Mouse (Mus musculus): ENCODE data around the gene Fam135a. TPM values are rescaled to one million over a fixed set of nuclear protein-coding genes. Genes with fewer than 3 reads are reported as not detected.

Fam135a gene
- polyA plus RNA-seq, 1 experiment from 2014 or later, result 25.2 TPM

DNA sequence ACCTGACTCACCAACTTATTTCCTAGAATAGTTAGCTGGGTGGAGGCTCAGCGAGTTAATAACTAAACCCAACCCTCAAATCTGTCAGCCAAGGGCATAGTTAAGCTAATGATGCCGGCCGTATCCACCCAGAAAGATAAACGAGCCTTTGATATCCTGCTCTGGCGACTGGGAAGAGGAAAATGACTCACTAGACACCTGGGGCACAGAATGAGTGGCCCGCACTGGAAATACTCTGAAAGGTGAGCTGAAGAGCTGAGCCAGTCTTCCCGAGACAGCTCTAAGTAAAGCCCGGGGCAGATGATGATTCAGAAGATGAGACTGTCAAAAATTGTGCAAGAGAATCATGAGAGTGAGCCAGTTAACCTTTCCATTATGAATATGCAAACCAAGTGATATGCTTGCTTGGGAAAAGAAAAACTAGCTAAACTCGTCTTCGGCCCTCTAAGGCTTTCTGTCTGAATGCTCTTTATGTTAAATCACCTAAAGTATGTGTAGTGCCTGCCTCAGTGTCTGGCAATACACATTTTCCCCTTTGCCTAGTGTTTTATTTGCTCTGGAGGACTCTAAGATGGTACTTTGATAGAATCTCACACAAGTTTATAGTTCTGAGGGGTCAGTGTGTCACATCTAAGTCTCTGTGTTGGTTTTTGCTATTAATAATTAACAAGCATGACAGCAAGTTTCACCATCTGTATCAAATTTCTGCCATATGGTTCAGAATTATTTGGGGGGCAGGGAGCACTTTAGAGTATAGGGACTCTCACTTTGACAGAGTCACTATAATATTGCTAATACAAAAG is 8.0 kb upstream of the Fam135a start:
- peak overlapping the region; percentile 54 for H3K4me2 ChIP-seq
- no peak overlapping the region for H3K27ac ChIP-seq (ENCODE audit: low read depth, low read length)
- no peak overlapping the region for H3K4me3 ChIP-seq (ENCODE audit: low read depth, low read length)

DNA sequence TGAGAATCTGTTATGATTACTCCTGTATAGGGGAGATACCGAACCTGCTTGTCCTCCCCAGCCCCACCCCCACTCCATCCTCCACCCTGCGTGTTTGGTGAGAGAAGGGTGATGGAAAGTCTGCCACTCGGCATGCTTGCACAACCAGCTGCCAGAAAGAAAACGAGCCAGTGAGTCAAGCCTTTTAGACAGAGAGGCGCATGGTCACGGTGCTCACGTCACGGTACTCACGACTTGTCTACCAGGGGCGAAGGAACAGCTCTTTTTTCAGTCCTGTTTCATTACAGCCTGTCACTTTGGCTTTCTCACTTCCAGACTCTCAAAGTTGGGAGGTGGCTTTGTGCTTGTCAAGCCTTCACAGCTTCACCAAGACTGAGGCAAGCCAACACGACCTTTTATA is 7.2 kb upstream of the Fam135a start:
- no peaks in the 10 kb centered on the region for H3K36me3 ChIP-seq (ENCODE audit: control insufficient read depth, insufficient read depth, low read length)
- 0 out of 2 replicates have a peak overlapping the region, but pooled peaks have one; percentile 16 for H3K9ac ChIP-seq (ENCODE audit: low read depth, low read length)
- H3K4me1 ChIP-seq (ENCODE audit: control insufficient read depth, insufficient read depth, low read length), result 0 out of 2 replicates have a peak, but pooled peaks cover 3% of the 10 kb centered on the region
- WGBS (ENCODE audit: insufficient replicate concordance), result 18% methylated on average over 11 of the region's 11 CpGs
- H3K9me3 ChIP-seq (replicated peaks; ENCODE audit: control insufficient read depth, low read length), result no peaks in the 10 kb centered on the region
- no peak overlapping the region for H3K27ac ChIP-seq (ENCODE audit: low read depth, low read length)
- no peak overlapping the region for H3K4me3 ChIP-seq (ENCODE audit: low read depth, low read length)
- ATAC-seq (replicated peaks; ENCODE audit: insufficient number of reproducible peaks, low FRiP score, low TSS enrichment), result no peak
- H3K4me2 ChIP-seq, result peak overlapping the region; percentile 54
- H3K27me3 ChIP-seq (ENCODE audit: control insufficient read depth, insufficient read depth, low read length), result no peaks in the 10 kb centered on the region

More for the DNA sequence above, 8.0 kb upstream of the Fam135a start:
- 28% methylated on average over 10 of the region's 10 CpGs for WGBS (ENCODE audit: insufficient replicate concordance)
- Histone ChIP-seq H3K36me3 (ENCODE audit: control insufficient read depth, insufficient read depth, low read length) (no peaks in the 10 kb centered on the region), H3K9me3 (replicated peaks; ENCODE audit: control insufficient read depth, low read length) (no peaks in the 10 kb centered on the region), H3K4me1 (ENCODE audit: control insufficient read depth, insufficient read depth, low read length) (0 out of 2 replicates have a peak, but pooled peaks cover 3% of the 10 kb centered on the region), H3K9ac (ENCODE audit: low read depth, low read length) (0 out of 2 replicates have a peak overlapping the region, but pooled peaks have one; percentile 16), H3K27me3 (ENCODE audit: control insufficient read depth, insufficient read depth, low read length) (no peaks in the 10 kb centered on the region)
- no peak for ATAC-seq (replicated peaks; ENCODE audit: insufficient number of reproducible peaks, low FRiP score, low TSS enrichment)

DNA sequence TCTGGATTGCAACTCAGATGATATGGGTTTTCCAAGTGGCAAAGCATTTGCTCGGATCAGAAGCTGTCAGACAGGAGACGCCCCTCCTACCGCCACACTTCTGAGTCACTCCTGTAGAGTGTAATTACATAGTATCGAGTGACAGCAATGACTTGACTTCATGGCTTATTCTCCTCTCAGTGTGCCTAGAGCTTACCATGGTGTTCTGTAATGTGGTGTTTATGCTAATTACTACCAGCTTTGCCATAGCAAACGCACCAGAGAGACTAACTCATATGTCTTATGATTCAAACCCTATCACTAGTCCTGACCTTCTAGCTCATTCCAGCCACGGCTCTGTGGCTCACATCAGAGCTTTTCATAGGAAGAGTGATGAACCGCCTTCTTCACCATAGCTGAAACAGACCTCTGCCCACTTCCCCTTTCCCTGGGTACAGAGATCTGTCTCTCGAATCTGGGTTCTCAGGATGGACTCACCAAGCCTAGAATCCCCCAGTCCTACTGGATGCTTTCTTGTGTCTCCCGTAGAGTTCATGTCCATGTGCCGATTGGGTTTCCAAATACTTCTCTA is 2.5 kb upstream of the Fam135a start:
- ATAC-seq (replicated peaks; ENCODE audit: insufficient number of reproducible peaks, low FRiP score, low TSS enrichment), result no peak
- WGBS (ENCODE audit: insufficient replicate concordance), result 66% methylated on average over 10 of the region's 10 CpGs
- no peaks in the 10 kb centered on the region for H3K27me3 ChIP-seq (ENCODE audit: control insufficient read depth, insufficient read depth, low read length)
- no peak overlapping the region for H3K27ac ChIP-seq (ENCODE audit: low read depth, low read length)
- no peaks in the 10 kb centered on the region for H3K9me3 ChIP-seq (replicated peaks; ENCODE audit: control insufficient read depth, low read length)
- H3K4me2 ChIP-seq, result no peak overlapping the region
- H3K4me1 ChIP-seq (ENCODE audit: control insufficient read depth, insufficient read depth, low read length), result peaks cover 5% of the 10 kb centered on the region; the same call in 1 of the 2 replicates
- H3K4me3 ChIP-seq (ENCODE audit: low read depth, low read length), result no peak overlapping the region
- no peaks in the 10 kb centered on the region for H3K36me3 ChIP-seq (ENCODE audit: control insufficient read depth, insufficient read depth, low read length)
- no peak overlapping the region for H3K9ac ChIP-seq (ENCODE audit: low read depth, low read length)

- Histone ChIP-seq H3K4me3 (ENCODE audit: low read depth, low read length) (peak overlapping the region; percentile 87), H3K9me3 (replicated peaks; ENCODE audit: control insufficient read depth, low read length) (no peaks in the 10 kb centered on the region), H3K4me1 (ENCODE audit: control insufficient read depth, insufficient read depth, low read length) (peaks cover 3% of the 10 kb centered on the region; the same call in 1 of the 2 replicates), H3K27me3 (ENCODE audit: control insufficient read depth, insufficient read depth, low read length) (no peaks in the 10 kb centered on the region), H3K36me3 (ENCODE audit: control insufficient read depth, insufficient read depth, low read length) (no peaks in the 10 kb centered on the region), H3K4me2 (peak overlapping the region; percentile 62), H3K9ac (ENCODE audit: low read depth, low read length) (peak overlapping the region; percentile 82), H3K27ac (ENCODE audit: low read depth, low read length) (no peak overlapping the region)
- 55% methylated on average over 6 of the region's 6 CpGs for WGBS (ENCODE audit: insufficient replicate concordance)
- no peak for ATAC-seq (replicated peaks; ENCODE audit: insufficient number of reproducible peaks, low FRiP score, low TSS enrichment)
These were observed 773 bp upstream of the Fam135a start for GRCm38 (mm10) chr1:24100870-24101358.

GRCm38 (mm10) chr1:24099541-24099925 is 608 bp downstream of the Fam135a start:
- no peaks in the 10 kb centered on the region for H3K9me3 ChIP-seq (replicated peaks; ENCODE audit: control insufficient read depth, low read length)
- peak overlapping the region; percentile 87 for H3K4me3 ChIP-seq (ENCODE audit: low read depth, low read length)
- whole genome bisulfite sequencing (ENCODE audit: insufficient replicate concordance), result 1% methylated on average over 31 of the region's 44 CpGs
- peak overlapping the region; percentile 62 for H3K4me2 ChIP-seq
- peak overlapping the region; percentile 86 for H3K27ac ChIP-seq (ENCODE audit: low read depth, low read length)
- no peaks in the 10 kb centered on the region for H3K27me3 ChIP-seq (ENCODE audit: control insufficient read depth, insufficient read depth, low read length)
- H3K9ac ChIP-seq (ENCODE audit: low read depth, low read length), result peak overlapping the region; percentile 89
- no peaks in the 10 kb centered on the region for H3K36me3 ChIP-seq (ENCODE audit: control insufficient read depth, insufficient read depth, low read length)
- peak; percentile 37; the same call in 1 of the 2 replicates for ATAC-seq (replicated peaks; ENCODE audit: insufficient number of reproducible peaks, low FRiP score, low TSS enrichment)
- H3K4me1 ChIP-seq (ENCODE audit: control insufficient read depth, insufficient read depth, low read length), result peaks cover 3% of the 10 kb centered on the region; the same call in 1 of the 2 replicates

- H3K9ac ChIP-seq (ENCODE audit: low read depth, low read length), result no peak overlapping the region
- 0 out of 2 replicates have a peak overlapping the region, but pooled peaks have one; percentile 1 for H3K4me2 ChIP-seq
- H3K4me3 ChIP-seq (ENCODE audit: low read depth, low read length), result no peak overlapping the region
- H3K36me3 ChIP-seq (ENCODE audit: control insufficient read depth, insufficient read depth, low read length), result no peaks in the 10 kb centered on the region
- H3K4me1 ChIP-seq (ENCODE audit: control insufficient read depth, insufficient read depth, low read length), result peaks cover 3% of the 10 kb centered on the region; the same call in 1 of the 2 replicates
- WGBS (ENCODE audit: insufficient replicate concordance), result 49% methylated on average over 8 of the region's 8 CpGs
- H3K9me3 ChIP-seq (replicated peaks; ENCODE audit: control insufficient read depth, low read length), result no peaks in the 10 kb centered on the region
- no peak for ATAC-seq (replicated peaks; ENCODE audit: insufficient number of reproducible peaks, low FRiP score, low TSS enrichment)
- no peaks in the 10 kb centered on the region for H3K27me3 ChIP-seq (ENCODE audit: control insufficient read depth, insufficient read depth, low read length)
- no peak overlapping the region for H3K27ac ChIP-seq (ENCODE audit: low read depth, low read length)
These were observed 2.6 kb downstream of the Fam135a start for GRCm38 (mm10) chr1:24097541-24097940.

- Histone ChIP-seq H3K27me3 (ENCODE audit: control insufficient read depth, insufficient read depth, low read length) (no peaks in the 10 kb centered on the region), H3K9me3 (replicated peaks; ENCODE audit: control insufficient read depth, low read length) (no peaks in the 10 kb centered on the region), H3K4me3 (ENCODE audit: low read depth, low read length) (no peak overlapping the region), H3K9ac (ENCODE audit: low read depth, low read length) (no peak overlapping the region), H3K4me1 (ENCODE audit: control insufficient read depth, insufficient read depth, low read length) (0 out of 2 replicates have a peak, but pooled peaks cover 4% of the 10 kb centered on the region), H3K27ac (ENCODE audit: low read depth, low read length) (no peak overlapping the region), H3K36me3 (ENCODE audit: control insufficient read depth, insufficient read depth, low read length) (no peaks in the 10 kb centered on the region), H3K4me2 (no peak overlapping the region)
- ATAC-seq (replicated peaks; ENCODE audit: insufficient number of reproducible peaks, low FRiP score, low TSS enrichment), result no peak
- WGBS (ENCODE audit: insufficient replicate concordance), result 90% methylated on average over 7 of the region's 7 CpGs
These were observed 7.7 kb downstream of the Fam135a start for GRCm38 (mm10) chr1:24092414-24092813.

DNA sequence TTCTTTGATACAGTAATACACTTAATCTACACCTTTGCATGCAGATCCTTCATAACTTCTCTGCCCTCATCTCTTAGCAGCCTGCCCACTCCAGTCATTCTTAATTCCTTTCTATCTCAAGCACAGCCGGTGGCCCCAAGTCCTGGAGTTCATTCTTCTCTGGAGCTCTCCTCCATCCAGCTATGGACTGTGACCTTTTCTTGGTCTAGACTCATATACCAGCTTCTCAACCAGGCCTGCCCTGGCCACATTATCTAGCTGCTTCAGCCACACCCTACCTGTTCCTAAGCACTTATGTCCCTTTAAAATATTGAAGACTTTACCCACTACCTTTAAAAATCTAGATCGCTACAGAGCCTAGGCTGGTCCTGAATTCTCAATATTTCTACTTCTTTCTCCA is 9.5 kb downstream of the Fam135a start:
- no peak for ATAC-seq (replicated peaks; ENCODE audit: insufficient number of reproducible peaks, low FRiP score, low TSS enrichment)

More for the DNA sequence above, 9.5 kb downstream of the Fam135a start:
- H3K27me3 ChIP-seq (ENCODE audit: control insufficient read depth, insufficient read depth, low read length), result no peaks in the 10 kb centered on the region
- H3K9ac ChIP-seq (ENCODE audit: low read depth, low read length), result no peak overlapping the region
- 0 out of 2 replicates have a peak, but pooled peaks cover 4% of the 10 kb centered on the region for H3K4me1 ChIP-seq (ENCODE audit: control insufficient read depth, insufficient read depth, low read length)
- no peak overlapping the region for H3K4me2 ChIP-seq
- no peaks in the 10 kb centered on the region for H3K36me3 ChIP-seq (ENCODE audit: control insufficient read depth, insufficient read depth, low read length)
- no peak overlapping the region for H3K4me3 ChIP-seq (ENCODE audit: low read depth, low read length)
- H3K27ac ChIP-seq (ENCODE audit: low read depth, low read length), result no peak overlapping the region
- 87% methylated on average over 2 of the region's 2 CpGs for WGBS (ENCODE audit: insufficient replicate concordance)
- no peaks in the 10 kb centered on the region for H3K9me3 ChIP-seq (replicated peaks; ENCODE audit: control insufficient read depth, low read length)

All from heart, embryonic 11.5 days (tissue).